Mouse (Mus musculus) lung, postnatal 0 days (tissue): ENCODE results near the gene Gps1. TPM values are rescaled to one million over a fixed set of nuclear protein-coding genes. Genes with fewer than 3 reads are reported as not detected.

Source experiments
- ATAC-seq: fragments of 200-750 bp; cut with Nextera tagmentation; 2 replicates; pipeline ENCODE4 v1.8.0; 2017; ENCODE audit warnings: moderate library complexity
- DNase-seq: peaks from one replicate; pipeline ENCODE4 v3.0.0-alpha.2; 2016; ENCODE audit warnings: low spot score
- H3K27ac ChIP-seq: fragments of 300-500 bp; sonication (generic); 2 replicates; pipeline ENCODE4 v1.5.1; 2014; ENCODE audit warnings: antibody characterized with exemption, mild to moderate bottlenecking, low read length, mixed read lengths
- H3K27me3 ChIP-seq: fragments of 300-500 bp; sonication (generic); replicated peaks from 2 replicates; pipeline ENCODE4 v1.6.1; 2014; ENCODE audit warnings: low read length, mixed read lengths; ENCODE audit not compliant: insufficient read depth
- H3K36me3 ChIP-seq: fragments of 300-500 bp; sonication (generic); 2 replicates; pipeline ENCODE4 v1.6.1; 2014; ENCODE audit warnings: low read length, mixed read lengths; ENCODE audit not compliant: insufficient read depth
- H3K4me1 ChIP-seq: fragments of 300-500 bp; sonication (generic); 2 replicates; pipeline ENCODE4 v1.6.1; 2014; ENCODE audit warnings: antibody characterized with exemption, low read depth, low read length, mixed read lengths; ENCODE audit not compliant: insufficient read depth
- H3K4me2 ChIP-seq: fragments of 300-500 bp; sonication (generic); replicated peaks from 2 replicates; pipeline ENCODE4 v1.6.1; 2014; ENCODE audit warnings: low read depth, mild to moderate bottlenecking, low read length, moderate library complexity, mixed read lengths
- H3K4me3 ChIP-seq: fragments of 300-500 bp; sonication (generic); 2 replicates; pipeline ENCODE4 v1.5.1; 2014; ENCODE audit warnings: low read depth, low read length
- H3K9ac ChIP-seq: fragments of 300-500 bp; sonication (generic); replicated peaks from 2 replicates; pipeline ENCODE4 v1.6.1; 2014; ENCODE audit warnings: low read depth, mild to moderate bottlenecking
- H3K9me3 ChIP-seq: fragments of 300-500 bp; sonication (generic); 2 replicates; pipeline ENCODE4 v1.6.1; 2016; ENCODE audit warnings: low read length, mixed read lengths
- CTCF ChIP-seq: IDR thresholded peaks from 2 replicates; pipeline ENCODE4 v1.5.1; 2016; ENCODE audit warnings: antibody characterized with exemption, mild to moderate bottlenecking
- EP300 ChIP-seq: IDR thresholded peaks from 2 replicates; pipeline ENCODE4 v1.6.1; 2016; ENCODE audit warnings: antibody characterized with exemption, mild to moderate bottlenecking, control low read depth
- WGBS: fragments of 180-500 bp; shearing (Covaris S2); extraction: QIAGEN DNeasy Blood & Tissue Kit; methylation state at CpG from one replicate; pipeline ENCODE4 v1.1.7; 2014; 5-methylcytosine and 5-hydroxymethylcytosine counted together
- polyA plus RNA-seq: library from polyadenylated mRNA; unstranded; fragments of >200 nt; fragmentation: Nextera tagmentation; extraction: Ambion mirVana; gene quantifications from 2 replicates; pipeline ENCODE4 v1.2.1, GENCODE M21; 2015

Gps1 gene
- polyA plus RNA-seq, 1 experiment from 2014 or later, result 131 TPM

GRCm38 (mm10) chr11:120795756-120796613, 11.9 kb downstream of the Gps1 start, which contains the start of gene Dus1l:
Gene Dus1l, minus strand, starts transcription at chr11:120796403.
- peaks cover 9% of the 10 kb centered on the region for H3K4me1 ChIP-seq
- H3K27me3 ChIP-seq, result no peaks in the 10 kb centered on the region
- peak within 1 kb of the TSS; percentile 86 for H3K4me3 ChIP-seq
- H3K27ac ChIP-seq, result peak within 1 kb of the TSS; percentile 66; the same call in 1 of the 2 replicates
- DNase-seq (peak; percentile 96), ATAC-seq (peak; percentile 78)
- H3K9me3 ChIP-seq, result no peaks in the 10 kb centered on the region
- peak within 1 kb of the TSS; percentile 96 for H3K9ac ChIP-seq
- under 1% methylated on average over 59 of the region's 59 CpGs for WGBS
- peaks cover 26% of the 10 kb centered on the region; the same call in 1 of the 2 replicates for H3K36me3 ChIP-seq
- TF ChIP-seq CTCF, result no peak
- TF ChIP-seq EP300, result no peak; the same call in 1 of the 2 replicates
- H3K4me2 ChIP-seq, result peak within 1 kb of the TSS; percentile 97

- Histone ChIP-seq H3K4me3 (peak overlapping the region; percentile 86), H3K9me3 (no peaks in the 10 kb centered on the region), H3K27me3 (no peaks in the 10 kb centered on the region), H3K27ac (peak overlapping the region; percentile 57; the same call in 1 of the 2 replicates), H3K4me1 (peaks cover 9% of the 10 kb centered on the region), H3K4me2 (peak overlapping the region; percentile 42; the same call in 1 of the 2 replicates), H3K36me3 (peaks cover 21% of the 10 kb centered on the region; the same call in 1 of the 2 replicates), H3K9ac (0 out of 2 replicates have a peak overlapping the region, but pooled peaks have one; percentile 96)
- ATAC-seq (peak; percentile 2; the same call in 1 of the 2 replicates), DNase-seq (no peak)
- no peak for TF ChIP-seq EP300
- TF ChIP-seq CTCF, result no peak
- WGBS, result 25% methylated on average over 8 of the region's 8 CpGs
Observed at GRCm38 (mm10) chr11:120796614-120796946, 12.5 kb downstream of the Gps1 start.

DNA sequence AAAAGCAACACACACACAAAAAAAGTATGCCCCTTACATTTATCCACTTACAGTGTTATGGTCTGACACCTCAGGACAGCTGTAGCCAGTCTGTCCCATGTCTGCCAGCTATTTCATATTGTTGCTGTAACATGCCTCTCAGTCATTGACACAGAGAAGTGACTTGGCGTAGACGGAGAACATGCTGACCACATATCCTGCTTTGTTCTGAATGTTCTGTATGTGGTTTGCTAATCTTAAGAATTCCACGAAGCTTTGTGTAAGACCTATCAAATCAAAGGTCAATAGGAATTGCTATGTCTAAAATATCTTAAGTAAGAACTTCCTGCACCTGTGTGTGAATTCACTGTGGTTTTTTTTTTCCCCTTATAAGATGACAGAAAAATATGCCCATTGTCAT, 14.2 kb downstream of the Gps1 start:
- H3K36me3 ChIP-seq, result 0 out of 2 replicates have a peak, but pooled peaks cover 7% of the 10 kb centered on the region
- H3K4me1 ChIP-seq, result peaks cover 9% of the 10 kb centered on the region
- H3K9me3 ChIP-seq, result no peaks in the 10 kb centered on the region
- H3K27me3 ChIP-seq, result no peaks in the 10 kb centered on the region
- H3K4me2 ChIP-seq, result no peak overlapping the region
- no peak overlapping the region for H3K9ac ChIP-seq
- no peak overlapping the region for H3K27ac ChIP-seq
- H3K4me3 ChIP-seq, result no peak overlapping the region
- peak; percentile 80 for DNase-seq
- peak; percentile 8; the same call in 1 of the 2 replicates for ATAC-seq
- TF ChIP-seq CTCF (no peak), EP300 (peak; percentile 80)
- WGBS, result 47% methylated on average over 3 of the region's 3 CpGs

DNA sequence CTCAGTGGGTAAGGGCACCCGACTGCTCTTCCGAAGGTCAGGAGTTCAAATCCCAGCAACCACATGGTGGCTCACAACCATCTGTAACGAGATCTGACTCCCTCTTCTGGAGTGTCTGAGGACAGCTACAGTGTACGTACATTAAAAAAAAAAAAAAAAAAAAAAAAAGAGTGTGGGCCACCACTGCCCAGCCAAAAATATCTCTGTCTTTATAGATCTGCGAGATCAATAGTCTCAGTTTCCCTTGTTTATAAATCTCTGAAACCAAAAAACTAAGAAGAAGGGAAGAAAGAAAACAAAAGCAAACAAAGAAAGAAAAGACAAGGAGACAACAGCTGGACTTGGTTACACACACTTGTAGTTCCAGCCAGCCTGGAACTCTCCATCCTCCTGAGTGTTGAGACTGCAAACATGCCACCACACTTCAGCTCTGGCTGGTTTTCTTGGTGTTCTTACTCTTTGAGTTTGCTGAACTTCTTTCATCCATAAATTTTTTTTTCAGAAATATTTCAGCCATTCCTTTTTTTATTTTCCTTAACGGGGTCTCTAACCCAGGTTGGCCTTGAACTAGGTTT, 15.3 kb downstream of the Gps1 start:
- peak overlapping the region; percentile 78 for H3K27ac ChIP-seq
- no peaks in the 10 kb centered on the region for H3K36me3 ChIP-seq
- 52% methylated on average over 6 of the region's 6 CpGs for WGBS
- H3K4me2 ChIP-seq, result peak overlapping the region; percentile 9
- H3K9me3 ChIP-seq, result no peaks in the 10 kb centered on the region
- H3K9ac ChIP-seq, result no peak overlapping the region
- H3K4me3 ChIP-seq, result no peak overlapping the region
- TF ChIP-seq EP300, result no peak; the same call in 1 of the 2 replicates
- no peak for TF ChIP-seq CTCF
- peaks cover 9% of the 10 kb centered on the region for H3K4me1 ChIP-seq
- ATAC-seq (no peak), DNase-seq (peak; percentile 61)
- H3K27me3 ChIP-seq, result no peaks in the 10 kb centered on the region

GRCm38 (mm10) chr11:120800061-120800904, 16.2 kb downstream of the Gps1 start:
- Histone ChIP-seq H3K4me3 (no peak overlapping the region), H3K36me3 (no peaks in the 10 kb centered on the region), H3K27me3 (no peaks in the 10 kb centered on the region), H3K27ac (peak overlapping the region; percentile 78), H3K9me3 (no peaks in the 10 kb centered on the region), H3K9ac (no peak overlapping the region), H3K4me1 (peaks cover 7% of the 10 kb centered on the region), H3K4me2 (peak overlapping the region; percentile 9)
- peak; percentile 95 for DNase-seq
- no peak for TF ChIP-seq EP300
- TF ChIP-seq CTCF, result peak; percentile 93
- 4% methylated on average over 10 of the region's 10 CpGs for WGBS
- peak; percentile 88 for ATAC-seq
